Mouse (Mus musculus) E14TG2a.4 (cell line): ENCODE measurements around the gene Tctex1d1.

ENCODE experiments used
- H3K27me3 ChIP-seq: 2 replicates; pipeline ENCODE4 v1.6.1; 2014; ENCODE audit warnings: low read length, control low read depth; ENCODE audit not compliant: insufficient read depth
- H3K36me3 ChIP-seq: 2 replicates; pipeline ENCODE4 v1.6.1; 2014; ENCODE audit warnings: low read length, control low read depth; ENCODE audit not compliant: insufficient read depth
- H3K4me1 ChIP-seq: replicated peaks from 2 replicates; pipeline ENCODE4 v1.6.1; 2014; ENCODE audit warnings: low read depth, low read length, control low read depth
- H3K4me3 ChIP-seq: replicated peaks from 2 replicates; pipeline ENCODE4 v1.5.1; 2014; ENCODE audit warnings: mild to moderate bottlenecking, low read length
- H3K9me3 ChIP-seq: 2 replicates; pipeline ENCODE4 v1.6.1; 2014; ENCODE audit warnings: low read length, control low read depth
- CTCF ChIP-seq: conservative IDR thresholded peaks from 2 replicates; pipeline ENCODE4 v1.5.1; 2014; ENCODE audit warnings: low read length
- NANOG ChIP-seq: IDR thresholded peaks from 2 replicates; pipeline ENCODE4 v1.6.1; 2014; ENCODE audit warnings: borderline replicate concordance, low read length, mixed read lengths
- POU5F1 ChIP-seq: IDR thresholded peaks from 2 replicates; pipeline ENCODE4 v1.6.1; 2014; ENCODE audit warnings: low read length, borderline replicate concordance

Tctex1d1 gene

DNA sequence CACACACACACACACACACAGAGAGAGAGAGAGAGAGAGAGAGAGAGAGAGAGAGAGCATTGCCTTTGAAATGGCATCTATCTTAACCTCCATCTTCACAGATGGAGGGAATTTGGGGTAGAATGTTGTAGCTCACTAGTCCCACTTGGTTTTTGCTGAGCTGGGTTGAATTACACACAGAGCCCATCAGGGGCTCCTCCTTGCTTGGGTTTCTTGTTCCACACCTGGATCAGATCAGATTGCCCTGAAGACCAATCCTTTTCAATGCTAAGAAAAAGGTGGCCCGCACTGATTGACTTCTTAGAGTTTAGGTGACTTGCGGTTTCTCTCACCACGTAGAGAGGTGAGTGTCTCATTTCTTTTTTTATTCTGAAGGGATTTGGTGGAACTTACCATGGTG lies 13.3 kb downstream of the Tctex1d1 start:
- no peaks in the 10 kb centered on the region for H3K4me1 ChIP-seq
- TF ChIP-seq CTCF (no peak), POU5F1 (no peak), NANOG (no peak)

DNA sequence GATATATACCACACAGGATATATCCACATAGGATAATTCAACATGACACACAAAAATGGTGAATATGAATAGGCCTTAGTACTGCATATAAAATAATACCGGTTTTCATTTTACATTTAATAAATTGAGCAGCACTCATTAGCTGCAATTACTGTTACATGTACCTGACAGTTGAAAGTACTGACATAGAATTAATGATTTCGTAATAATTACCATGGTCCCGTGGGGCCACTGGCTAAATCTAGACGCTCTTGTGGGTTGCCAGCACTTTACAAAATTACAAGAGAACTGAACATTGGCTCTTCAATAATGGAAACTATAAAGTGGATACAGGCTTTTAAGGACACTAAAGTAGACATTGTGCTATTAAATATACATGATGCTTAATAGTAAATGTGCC lies 26.3 kb downstream of the Tctex1d1 start:
- Histone ChIP-seq H3K4me3 (no peak overlapping the region), H3K4me1 (no peaks in the 10 kb centered on the region), H3K9me3 (no peaks in the 10 kb centered on the region), H3K36me3 (no peaks in the 10 kb centered on the region), H3K27me3 (no peaks in the 10 kb centered on the region)
- TF ChIP-seq CTCF (no peak), NANOG (no peak), POU5F1 (no peak)

More for the DNA sequence above, 13.3 kb downstream of the Tctex1d1 start:
- H3K4me3 ChIP-seq = no peak overlapping the region
- H3K36me3 ChIP-seq = no peaks in the 10 kb centered on the region
- H3K9me3 ChIP-seq = no peaks in the 10 kb centered on the region
- H3K27me3 ChIP-seq = no peaks in the 10 kb centered on the region

DNA sequence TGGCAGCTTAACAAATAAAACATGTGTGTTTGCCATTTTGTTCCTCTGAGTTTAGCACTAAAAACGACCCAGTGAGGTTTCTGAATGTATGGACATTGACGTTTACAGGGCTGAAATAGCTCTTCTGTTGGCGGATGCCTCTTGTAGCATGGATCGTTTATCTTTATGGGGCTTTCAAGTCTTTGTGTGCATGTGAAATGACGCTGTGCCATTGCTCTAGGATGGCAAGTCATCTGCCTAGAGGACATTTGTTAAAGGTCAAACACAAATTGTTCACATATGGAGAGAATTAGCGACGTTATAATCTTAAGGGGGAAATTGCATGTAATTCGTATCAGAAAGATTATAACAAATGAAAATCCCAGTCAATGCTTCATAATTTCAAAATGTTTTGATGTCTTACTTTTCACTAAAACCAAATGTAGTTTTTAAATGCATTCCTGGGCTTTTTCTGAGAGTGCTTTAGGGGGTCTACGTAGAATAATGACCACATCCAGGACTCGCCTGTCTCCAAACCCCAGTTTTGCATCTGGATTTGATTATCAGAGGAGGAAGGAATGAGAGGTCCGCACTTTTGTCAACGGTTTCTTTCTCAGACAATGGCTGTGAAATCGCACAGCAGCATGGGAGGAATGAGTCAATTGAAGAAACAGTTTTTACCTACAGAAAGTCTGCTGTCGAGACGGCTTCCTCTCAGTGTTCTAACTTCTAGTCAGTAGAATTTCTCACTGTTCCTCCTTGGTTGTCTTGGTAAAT lies 27.0 kb downstream of the Tctex1d1 start:
- H3K4me3 ChIP-seq = no peak overlapping the region
- no peak for TF ChIP-seq POU5F1
- no peaks in the 10 kb centered on the region for H3K4me1 ChIP-seq
- H3K27me3 ChIP-seq = no peaks in the 10 kb centered on the region
- H3K9me3 ChIP-seq = no peaks in the 10 kb centered on the region
- no peaks in the 10 kb centered on the region for H3K36me3 ChIP-seq

DNA sequence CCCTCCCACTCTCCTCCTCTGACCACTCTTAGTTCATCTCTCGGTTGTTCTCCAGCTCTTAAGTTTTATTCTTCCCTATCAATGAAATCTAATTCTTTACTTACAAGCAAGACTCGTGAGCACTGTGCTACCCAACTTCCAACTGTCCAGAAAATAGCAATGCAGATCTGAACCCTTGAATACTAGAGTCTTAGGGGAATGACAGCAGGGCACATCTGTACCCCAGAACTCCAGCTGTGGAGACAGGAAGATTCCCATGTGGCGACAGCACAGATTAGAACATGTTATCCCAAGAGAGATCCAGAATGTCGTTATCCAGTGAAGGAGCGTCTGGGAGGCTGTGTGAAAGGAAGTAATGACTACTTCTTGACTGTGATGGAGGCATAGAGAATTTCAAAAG lies 27.9 kb downstream of the Tctex1d1 start:
- Histone ChIP-seq H3K9me3 (no peaks in the 10 kb centered on the region), H3K4me3 (no peak overlapping the region), H3K36me3 (no peaks in the 10 kb centered on the region), H3K4me1 (no peaks in the 10 kb centered on the region), H3K27me3 (no peaks in the 10 kb centered on the region)
- TF ChIP-seq POU5F1 (no peak), NANOG (no peak), CTCF (no peak)

DNA sequence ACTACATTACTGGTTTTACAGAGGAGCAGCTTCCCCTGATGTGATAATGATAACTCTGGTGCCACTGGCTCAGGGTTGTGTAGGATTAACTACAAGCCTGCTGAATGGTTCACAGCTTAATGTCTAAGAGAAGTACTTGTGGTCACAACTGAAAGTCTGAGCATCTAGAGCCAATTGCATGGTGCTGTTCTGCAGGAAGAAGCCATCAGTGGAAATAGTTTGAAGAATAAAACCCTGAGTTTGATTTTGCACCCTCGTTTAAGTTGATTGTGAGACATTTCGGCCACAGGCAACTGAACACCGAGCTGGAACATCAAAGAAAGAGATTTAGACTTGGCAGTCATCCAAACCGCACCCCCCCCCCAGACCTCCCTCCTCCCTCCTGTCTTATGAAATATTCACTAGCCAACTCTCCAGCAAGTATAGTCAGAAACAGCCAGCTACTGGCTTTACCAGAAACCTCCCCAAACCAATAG lies 28.6 kb downstream of the Tctex1d1 start:
- H3K4me1 ChIP-seq = no peaks in the 10 kb centered on the region
- H3K4me3 ChIP-seq = no peak overlapping the region
- no peaks in the 10 kb centered on the region for H3K9me3 ChIP-seq
- H3K36me3 ChIP-seq = no peaks in the 10 kb centered on the region
- no peaks in the 10 kb centered on the region for H3K27me3 ChIP-seq
- TF ChIP-seq CTCF = no peak
- TF ChIP-seq NANOG = no peak
- no peak for TF ChIP-seq POU5F1

DNA sequence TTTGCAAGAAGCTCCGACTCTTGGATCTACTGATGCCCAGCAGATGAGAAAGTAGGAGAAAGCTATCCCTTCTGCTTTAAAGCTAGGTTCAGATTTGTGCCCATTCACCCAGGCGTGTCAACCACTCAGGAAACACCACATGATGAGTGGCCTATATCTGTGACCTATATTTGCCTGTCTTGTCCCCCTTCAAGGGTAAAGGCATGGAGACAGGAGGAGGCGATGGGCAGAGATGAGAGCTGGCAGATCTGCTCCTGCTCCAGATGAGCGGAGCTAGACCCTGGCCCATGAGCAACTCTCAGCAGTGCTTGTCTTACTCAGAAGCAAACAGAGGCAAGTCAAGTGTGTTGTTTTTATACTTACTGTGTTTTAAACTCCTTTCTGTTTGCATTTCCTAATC lies 32.3 kb downstream of the Tctex1d1 start:
- Histone ChIP-seq H3K9me3 (no peaks in the 10 kb centered on the region), H3K4me1 (peaks cover 6% of the 10 kb centered on the region; the same call in 1 of the 2 replicates), H3K36me3 (no peaks in the 10 kb centered on the region), H3K4me3 (no peak overlapping the region), H3K27me3 (no peaks in the 10 kb centered on the region)
- TF ChIP-seq CTCF (no peak), POU5F1 (no peak), NANOG (no peak)

DNA sequence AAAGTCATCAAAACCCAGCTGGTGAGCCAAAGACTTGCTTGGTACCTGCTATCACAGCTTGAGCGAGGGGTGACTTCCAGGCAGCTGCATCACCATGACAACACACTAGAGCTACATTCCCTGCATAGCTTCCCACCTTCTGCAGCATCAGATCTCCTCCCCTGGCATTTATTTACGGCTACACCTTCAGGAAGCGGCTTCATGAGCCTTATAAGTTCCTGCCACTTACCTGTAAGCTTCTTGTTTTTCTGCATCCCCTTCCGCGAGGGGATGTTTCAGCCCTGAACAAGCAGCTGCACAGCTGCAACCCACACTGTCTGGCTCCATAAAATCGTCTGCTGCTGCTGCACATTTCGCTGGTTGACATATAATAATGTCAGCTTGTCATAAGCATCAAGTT lies 33.4 kb downstream of the Tctex1d1 start:
- no peak for TF ChIP-seq NANOG
- TF ChIP-seq POU5F1 = no peak
- TF ChIP-seq CTCF = no peak
- Histone ChIP-seq H3K36me3 (no peaks in the 10 kb centered on the region), H3K9me3 (no peaks in the 10 kb centered on the region), H3K4me3 (no peak overlapping the region), H3K27me3 (no peaks in the 10 kb centered on the region), H3K4me1 (peaks cover 6% of the 10 kb centered on the region; the same call in 1 of the 2 replicates)

DNA sequence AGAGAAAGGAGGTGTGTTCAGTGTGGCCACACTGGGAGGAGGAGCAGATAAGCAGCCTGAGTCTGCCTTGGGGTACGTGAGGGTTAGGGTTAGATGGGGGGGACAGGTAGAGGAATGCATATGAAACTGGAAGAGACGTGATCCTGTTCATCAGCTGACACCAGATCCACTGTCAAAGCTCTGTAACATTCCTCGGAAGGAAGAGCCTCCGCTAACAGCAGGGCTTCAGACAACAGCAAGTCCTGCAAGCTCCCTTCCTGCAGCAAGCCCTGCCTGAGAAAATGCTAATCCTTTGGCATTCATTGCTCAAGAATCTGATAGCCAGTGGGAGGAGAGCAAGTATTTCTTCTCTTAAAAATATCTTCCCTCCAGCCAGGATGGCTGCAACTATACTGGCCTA lies 35.1 kb downstream of the Tctex1d1 start:
- H3K4me1 ChIP-seq = peaks cover 6% of the 10 kb centered on the region; the same call in 1 of the 2 replicates
- H3K36me3 ChIP-seq = no peaks in the 10 kb centered on the region
- no peaks in the 10 kb centered on the region for H3K9me3 ChIP-seq
- TF ChIP-seq NANOG = no peak
- TF ChIP-seq POU5F1 = no peak
- no peak overlapping the region for H3K4me3 ChIP-seq
- no peaks in the 10 kb centered on the region for H3K27me3 ChIP-seq

DNA sequence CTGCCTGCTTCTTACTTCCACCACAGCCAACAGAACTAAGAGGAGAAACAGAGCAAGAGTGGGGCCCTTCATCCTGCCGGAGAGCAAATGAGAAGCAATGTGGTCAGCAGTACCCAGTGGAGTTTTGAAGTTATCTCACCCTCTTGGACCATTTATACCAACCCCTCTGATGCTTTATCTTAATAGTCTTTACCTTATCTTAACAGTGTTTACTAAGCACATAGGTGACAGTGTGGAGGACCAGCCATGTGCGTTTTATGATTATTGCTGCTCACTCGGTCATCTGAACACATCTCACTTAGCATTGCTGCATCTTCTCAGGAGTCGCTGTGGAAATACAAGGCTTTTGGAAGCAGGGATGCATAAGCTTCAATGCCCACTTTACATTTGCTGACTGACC lies 48.2 kb downstream of the Tctex1d1 start, which contains the start of gene Insl5:
Gene Insl5 (minus strand): TSS at position 222 of the 400 bp plus-strand sequence.
- Histone ChIP-seq H3K9me3 (no peaks in the 10 kb centered on the region), H3K4me3 (no peak within 1 kb of the TSS), H3K36me3 (no peaks in the 10 kb centered on the region), H3K4me1 (no peaks in the 10 kb centered on the region), H3K27me3 (0 out of 2 replicates have a peak, but pooled peaks cover 4% of the 10 kb centered on the region)
- TF ChIP-seq POU5F1 (no peak), NANOG (no peak), CTCF (no peak)
